Mouse (Mus musculus) adrenal gland, postnatal 10 days (tissue): ENCODE measurements around the gene N4bp2l2. TPM values are rescaled to one million over a fixed set of nuclear protein-coding genes. Genes with fewer than 3 reads are reported as not detected.

Source experiments
- DNase-seq: peaks from one replicate; pipeline ENCODE4 v3.0.0; 2021; ENCODE audit warnings: mixed read lengths
- total RNA-seq, 2 experiments: library from RNA; stranded (reverse); gene quantifications; 2 replicates each; pipeline ENCODE4 v1.2.3; 2021

N4bp2l2 gene
- total RNA-seq, 2 experiments from 2014 or later: 72.4 to 81.4 TPM

DNA sequence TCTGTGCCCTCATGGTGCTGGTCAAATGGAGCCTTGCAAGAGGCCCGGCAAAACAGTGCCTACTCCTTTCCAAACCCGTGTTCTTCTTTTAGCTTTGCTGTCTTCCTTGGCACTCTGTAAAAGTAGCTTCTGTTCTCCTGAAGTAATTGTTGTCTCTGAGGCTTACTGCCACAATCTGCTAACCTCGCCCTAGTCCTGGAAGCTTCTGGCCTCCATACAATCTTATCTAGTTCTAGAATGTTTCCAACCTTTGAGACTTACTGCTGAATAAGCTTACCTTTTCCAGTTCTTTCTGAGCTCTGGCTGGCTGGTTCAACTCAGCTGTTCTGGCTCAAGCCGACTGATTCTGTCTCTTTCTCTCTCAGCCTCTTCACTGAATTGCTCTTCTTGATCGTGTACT lies 104.2 kb downstream of the N4bp2l2 start:
- DNase-seq: no peak

DNA sequence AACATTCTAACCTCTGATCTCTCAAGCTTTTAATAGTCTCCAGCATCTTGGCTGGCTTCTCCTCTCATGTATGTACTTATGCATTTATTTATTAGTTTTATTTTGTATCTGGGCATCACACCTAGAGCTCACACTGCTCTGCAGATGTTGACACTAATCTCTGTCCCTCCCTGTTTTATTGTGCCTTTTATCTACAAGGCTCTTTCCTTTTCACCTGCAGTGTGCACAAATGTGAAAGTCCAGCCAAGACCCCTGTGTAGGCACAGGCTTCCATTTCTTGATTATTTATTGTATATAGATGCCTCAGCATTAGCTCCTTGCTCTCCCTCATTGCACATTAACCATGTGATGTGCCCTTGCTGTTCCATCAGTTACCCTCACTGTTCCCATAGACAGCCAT lies 104.6 kb downstream of the N4bp2l2 start:
- DNase-seq: no peak

DNA sequence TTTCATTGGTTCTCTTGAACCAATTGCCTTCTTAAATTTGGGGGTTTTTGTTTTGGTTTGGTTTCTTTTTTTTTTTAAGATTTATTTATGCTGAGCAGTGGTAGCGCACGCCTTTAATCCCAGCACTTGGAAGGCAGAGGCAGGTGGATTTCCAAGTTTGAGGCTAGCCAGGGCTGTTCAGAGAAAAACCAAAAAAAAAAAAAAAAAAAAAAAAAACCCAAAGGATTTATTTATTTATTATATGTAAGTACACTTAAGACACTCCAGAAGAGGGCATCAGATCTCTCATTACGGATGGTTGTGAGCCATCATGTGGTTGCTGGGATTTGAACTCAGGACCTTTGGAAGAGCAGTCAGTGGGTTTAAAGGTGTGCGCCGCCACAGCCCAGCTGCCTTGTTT lies 105.1 kb downstream of the N4bp2l2 start:
- no peak for DNase-seq

DNA sequence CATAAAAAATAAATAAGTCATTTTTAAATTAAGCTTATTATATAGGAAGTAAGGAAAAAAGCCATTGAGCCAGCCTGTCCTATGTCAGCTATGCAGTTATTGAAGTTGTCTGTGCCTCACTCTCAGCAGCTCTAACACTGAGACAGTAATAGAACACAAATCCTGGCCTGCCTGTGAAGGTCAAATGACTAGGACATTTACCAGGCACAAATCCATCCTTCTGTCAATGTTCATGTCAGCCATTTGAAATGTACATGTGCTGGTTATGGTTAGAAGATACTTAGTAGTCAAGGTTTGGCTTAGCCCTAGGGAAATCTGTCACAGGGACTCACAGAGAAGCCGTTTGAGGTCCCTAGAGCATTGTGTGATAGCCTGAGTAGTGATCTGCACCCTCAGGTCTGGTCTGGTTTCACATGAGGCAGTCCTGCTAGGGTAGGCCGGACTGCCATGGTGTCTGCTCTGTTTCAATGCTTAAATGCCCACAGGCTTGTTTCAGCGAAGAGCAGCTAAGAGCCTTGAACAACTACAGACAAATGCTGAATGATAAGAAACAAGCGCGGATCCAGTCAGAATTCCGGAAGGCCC lies 106.4 kb downstream of the N4bp2l2 start:
- no peak for DNase-seq

Other genes with a start within 250 kb of the N4bp2l2 start
- gene Zar1l, start 148.0 kb downstream of the N4bp2l2 start, total RNA-seq: not detected
- gene Brca2, start 143.6 kb downstream of the N4bp2l2 start, total RNA-seq: 10 to 100 TPM; 12.9 to 15.1 TPM
- 10 to 100 TPM; 40.2 to 50.2 TPM for gene N4bp2l1, start 69.0 kb downstream of the N4bp2l2 start, total RNA-seq
- gene Pds5b, start 7.6 kb upstream of the N4bp2l2 start, total RNA-seq: 10 to 100 TPM; 25.9 to 35.0 TPM